Mouse (Mus musculus) brown adipose tissue, adult 24 weeks (tissue): ENCODE measurements around the gene Cers6. TPM values are rescaled to one million over a fixed set of nuclear protein-coding genes. Genes with fewer than 3 reads are reported as not detected.

Source experiments
- H3K27ac ChIP-seq: fragments of 200-500 bp; replicated peaks from 2 replicates; pipeline ENCODE4 v1.5.1; 2012; ENCODE audit warnings: low read depth, mild to moderate bottlenecking, low read length
- H3K4me1 ChIP-seq: fragments of 200-500 bp; 2 replicates; pipeline ENCODE4 v1.6.1; 2012; ENCODE audit warnings: low read length, mixed read lengths; ENCODE audit not compliant: control insufficient read depth, insufficient read depth, insufficient read length
- H3K4me3 ChIP-seq: fragments of 200-500 bp; 2 replicates; pipeline ENCODE4 v1.5.1; 2012; ENCODE audit warnings: low read depth, mild to moderate bottlenecking, low read length, moderate library complexity; ENCODE audit not compliant: insufficient read depth
- polyA plus RNA-seq: library from polyadenylated mRNA; stranded (reverse); fragments of >200 nt; gene quantifications from 2 replicates; pipeline ENCODE4 v1.2.4, GENCODE M21; 2012; ENCODE audit not compliant: missing spikeins, insufficient read depth, insufficient read length

Cers6 gene
- polyA plus RNA-seq, 1 experiment, result 1.1 TPM

DNA sequence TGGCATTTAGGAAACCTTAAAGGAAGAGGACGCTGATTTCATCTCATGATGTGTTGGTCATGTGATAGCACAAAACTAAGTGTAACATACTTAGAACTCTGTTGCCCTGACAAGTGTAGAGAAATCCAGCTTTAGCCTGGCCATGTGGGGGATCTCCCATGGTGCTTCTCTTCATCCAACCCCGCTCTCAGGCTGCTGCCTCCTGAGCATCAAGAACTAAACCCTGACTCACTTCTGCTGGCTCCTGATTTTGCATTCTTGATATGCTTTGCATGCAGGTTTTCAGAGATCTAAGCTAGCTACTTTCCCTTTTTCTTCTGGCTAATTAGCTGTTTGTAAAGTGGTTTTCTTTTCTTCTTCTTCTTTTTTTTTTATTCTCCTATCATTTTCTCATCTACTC is 163.6 kb downstream of the Cers6 start:
- H3K4me3 ChIP-seq, result no peak overlapping the region
- H3K27ac ChIP-seq, result no peak overlapping the region

DNA sequence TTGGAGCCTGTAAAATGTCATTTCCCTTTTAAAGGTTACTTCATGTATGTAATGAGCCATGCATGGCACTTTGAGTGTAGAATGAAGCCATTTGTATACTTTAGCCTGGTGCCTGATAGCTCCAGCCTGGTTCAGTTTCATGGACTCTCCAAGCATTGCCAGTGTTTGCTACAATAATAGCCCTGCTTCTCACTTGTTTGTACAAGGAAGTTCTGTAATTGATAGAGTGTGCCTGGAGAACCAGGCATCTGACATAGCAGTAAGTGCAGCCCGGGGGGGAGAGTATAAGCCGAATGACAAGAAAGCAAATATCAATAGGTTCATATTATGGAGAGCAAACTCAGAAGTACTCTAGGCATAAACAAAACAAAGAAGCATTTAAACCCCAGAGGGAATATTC is 171.3 kb downstream of the Cers6 start:
- no peak overlapping the region for H3K4me3 ChIP-seq
- no peaks in the 10 kb centered on the region for H3K4me1 ChIP-seq
- H3K27ac ChIP-seq, result no peak overlapping the region

More for the DNA sequence above, 163.6 kb downstream of the Cers6 start:
- H3K4me1 ChIP-seq, result no peaks in the 10 kb centered on the region

DNA sequence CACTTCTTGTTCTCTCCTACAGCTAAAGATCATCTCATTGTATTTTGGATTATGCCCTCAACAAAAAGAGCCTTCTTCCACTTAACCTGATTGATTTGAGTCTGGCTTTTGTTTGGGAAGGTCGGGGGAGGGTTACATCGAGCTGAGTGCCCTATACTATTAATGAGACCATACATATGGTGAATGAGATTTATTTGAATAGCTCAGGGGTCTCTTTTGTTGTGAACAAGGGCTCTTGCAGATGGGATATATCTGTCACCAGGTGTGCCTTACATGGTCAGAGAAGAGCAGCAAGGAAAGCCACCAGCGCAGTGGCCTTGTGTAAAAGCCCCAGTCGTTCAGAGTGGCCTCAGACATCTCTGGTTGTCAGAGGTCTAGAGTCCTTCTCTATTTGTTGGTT is 174.2 kb downstream of the Cers6 start:
- H3K4me1 ChIP-seq, result no peaks in the 10 kb centered on the region
- H3K27ac ChIP-seq, result no peak overlapping the region
- no peak overlapping the region for H3K4me3 ChIP-seq

DNA sequence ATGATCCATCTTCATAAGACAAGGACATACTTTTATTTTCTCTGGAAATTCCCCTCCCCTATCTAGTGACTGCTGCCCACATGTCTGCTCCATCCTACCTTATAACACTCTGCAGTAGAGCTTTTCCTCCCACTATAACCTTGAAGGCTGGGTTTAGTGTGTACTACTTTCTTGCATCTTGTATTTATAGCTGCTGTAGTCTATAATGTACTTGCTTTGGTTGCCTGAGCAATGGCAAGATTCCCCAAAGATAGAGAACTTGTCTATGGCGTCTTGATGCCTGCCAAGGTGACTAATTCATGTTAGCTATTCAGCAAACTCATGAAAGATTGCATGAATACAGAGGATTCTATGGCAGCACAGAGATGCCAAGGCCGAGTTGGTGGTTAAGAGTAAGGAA is 176.1 kb downstream of the Cers6 start:
- Histone ChIP-seq H3K4me3 (no peak overlapping the region), H3K4me1 (no peaks in the 10 kb centered on the region), H3K27ac (no peak overlapping the region)

DNA sequence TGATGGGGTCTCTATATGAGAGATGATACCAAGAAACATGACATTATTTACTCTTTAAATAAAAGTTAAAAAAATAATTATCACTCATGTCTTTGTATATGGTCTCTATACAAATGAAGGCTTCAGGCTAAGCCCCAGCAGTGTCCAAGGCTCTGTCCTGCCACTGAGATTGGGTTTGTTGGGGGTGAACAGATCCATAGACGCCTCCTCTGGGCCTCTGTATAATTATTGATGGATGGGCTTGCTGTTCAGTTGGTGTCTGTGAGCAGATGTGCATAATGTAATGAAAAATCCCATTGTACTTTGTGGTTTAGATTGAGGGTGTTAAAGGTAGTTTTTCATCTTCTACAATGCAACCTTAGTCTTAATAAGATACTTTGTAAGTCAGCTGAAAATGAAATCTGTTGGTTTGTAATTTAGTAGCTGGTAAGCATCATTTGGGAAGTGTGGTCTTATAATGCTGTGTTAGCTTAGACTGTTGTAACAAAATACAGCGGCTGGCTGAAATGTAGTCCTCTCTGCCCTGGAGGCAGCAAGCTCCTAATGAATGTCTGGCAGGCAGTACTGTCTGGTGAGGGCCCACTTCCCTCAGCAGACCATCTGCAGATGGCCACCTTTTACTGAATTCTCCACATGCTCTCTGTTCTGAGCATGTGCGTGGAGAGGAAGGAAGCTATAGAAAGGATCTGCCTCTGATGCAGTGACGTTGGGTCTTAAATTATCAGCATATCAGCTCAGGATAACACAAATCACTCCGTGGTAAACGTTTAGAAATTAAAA is 181.3 kb downstream of the Cers6 start:
- no peaks in the 10 kb centered on the region for H3K4me1 ChIP-seq
- H3K4me3 ChIP-seq, result no peak overlapping the region
- H3K27ac ChIP-seq, result no peak overlapping the region

DNA sequence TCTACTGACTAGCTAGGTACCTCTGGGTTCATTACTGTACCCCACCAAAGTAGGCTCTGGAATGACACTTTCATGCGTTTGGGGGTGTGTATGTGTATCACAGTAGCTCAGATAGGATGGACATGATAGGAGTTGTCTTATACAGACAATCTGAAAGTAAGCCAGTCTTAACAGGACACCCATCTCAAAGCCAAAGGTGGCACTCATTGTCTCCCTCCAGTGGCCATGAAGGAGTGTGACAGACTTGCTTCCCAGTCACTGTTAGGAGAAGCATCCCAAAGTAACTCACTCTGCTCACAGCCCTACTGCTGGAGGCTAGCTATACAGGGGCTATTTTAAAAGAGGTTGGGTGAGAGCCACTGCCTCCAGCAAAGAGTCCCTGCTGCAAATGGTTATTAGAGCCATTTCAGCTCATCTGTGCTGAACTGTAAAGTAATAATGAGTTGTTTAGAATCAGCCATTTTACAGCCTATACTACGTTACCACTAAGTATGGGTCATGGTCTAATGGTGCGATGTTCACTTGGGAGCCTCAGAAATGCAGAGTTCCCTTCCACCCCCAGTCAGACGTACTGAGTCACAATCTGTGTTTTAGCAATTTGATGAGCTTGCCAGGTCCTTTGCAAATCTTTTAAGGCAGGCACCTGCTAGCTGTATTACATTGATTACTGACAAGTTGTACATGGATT is 182.3 kb downstream of the Cers6 start:
- Histone ChIP-seq H3K27ac (no peak overlapping the region), H3K4me3 (no peak overlapping the region), H3K4me1 (no peaks in the 10 kb centered on the region)

DNA sequence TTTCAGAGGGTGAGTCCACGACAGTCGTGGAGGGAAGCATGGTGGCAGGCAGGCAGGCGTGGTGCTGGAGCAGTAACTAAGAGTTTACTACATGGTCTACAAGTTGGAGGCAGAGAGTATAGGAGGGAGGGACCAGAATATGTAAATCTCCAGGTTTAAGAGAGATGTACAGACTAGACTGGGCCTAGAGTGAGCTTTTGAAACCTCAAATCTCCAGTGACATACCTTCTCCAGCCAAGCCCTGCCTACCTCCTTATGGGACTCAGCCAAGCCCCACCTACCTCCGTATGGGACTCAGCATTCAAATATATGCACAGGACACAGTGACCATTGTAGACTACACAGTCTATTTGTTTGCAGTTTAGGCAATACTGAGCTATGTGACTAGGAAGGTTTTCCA is 184.7 kb downstream of the Cers6 start:
- H3K27ac ChIP-seq, result no peak overlapping the region
- no peak overlapping the region for H3K4me3 ChIP-seq
- no peaks in the 10 kb centered on the region for H3K4me1 ChIP-seq

DNA sequence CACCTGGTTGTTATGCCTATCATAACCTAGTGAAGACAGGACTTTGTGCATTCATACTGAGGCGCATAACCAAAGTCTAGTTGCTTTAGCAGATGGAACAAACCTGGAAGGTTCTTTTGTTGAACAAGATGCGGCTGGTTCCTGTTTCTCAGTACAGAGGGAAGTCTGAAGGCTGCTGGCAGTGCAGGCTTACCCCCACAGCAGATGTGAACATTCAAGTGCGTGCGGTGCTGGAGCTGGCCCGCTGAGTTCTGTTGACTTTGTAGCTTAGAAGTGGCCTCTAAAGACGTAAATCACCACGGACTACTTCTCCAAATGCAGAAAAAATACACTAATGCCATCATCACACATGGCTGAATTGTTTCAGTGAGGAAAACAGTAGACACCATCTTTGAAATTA is 186.1 kb downstream of the Cers6 start:
- H3K27ac ChIP-seq, result no peak overlapping the region
- no peak overlapping the region for H3K4me3 ChIP-seq
- H3K4me1 ChIP-seq, result no peaks in the 10 kb centered on the region

DNA sequence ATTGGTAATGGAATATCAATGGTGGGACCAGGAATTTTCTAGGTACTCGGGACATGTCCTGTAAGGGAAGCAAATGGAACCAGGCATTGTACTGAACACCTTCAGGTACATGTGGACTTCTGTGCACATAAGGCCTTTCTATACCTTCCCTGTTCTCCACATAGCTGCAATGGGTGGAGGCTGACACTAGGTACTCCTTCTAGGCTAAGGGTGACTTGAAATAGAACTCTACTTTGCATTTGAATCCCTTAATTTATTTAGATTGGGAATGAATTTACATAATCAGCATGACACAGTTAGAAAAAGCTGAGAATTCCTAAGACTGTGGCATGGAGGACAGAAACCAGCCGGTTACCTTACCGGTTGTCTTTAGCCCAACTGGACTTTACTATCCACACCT is 186.6 kb downstream of the Cers6 start:
- no peak overlapping the region for H3K27ac ChIP-seq
- no peaks in the 10 kb centered on the region for H3K4me1 ChIP-seq
- no peak overlapping the region for H3K4me3 ChIP-seq

DNA sequence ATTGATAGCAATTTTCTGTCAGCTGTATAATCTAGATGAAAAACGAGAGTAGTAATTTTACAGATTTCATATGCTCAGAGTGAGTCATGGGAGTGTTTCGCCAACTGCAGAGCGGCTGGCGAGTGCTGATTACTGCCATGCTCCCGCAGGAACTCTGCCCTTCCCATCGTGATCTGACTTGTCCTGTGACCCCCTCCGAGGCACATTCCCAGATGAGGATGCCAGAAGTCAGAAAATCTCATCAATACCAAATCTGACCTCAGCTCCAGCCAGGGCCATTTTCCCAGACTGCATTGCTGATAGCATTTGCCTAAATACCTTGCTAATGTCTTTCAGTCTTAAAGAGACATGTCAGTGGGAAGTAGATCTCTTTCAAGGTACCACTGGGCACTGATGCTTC is 187.9 kb downstream of the Cers6 start:
- Histone ChIP-seq H3K4me1 (no peaks in the 10 kb centered on the region), H3K27ac (no peak overlapping the region), H3K4me3 (no peak overlapping the region)

DNA sequence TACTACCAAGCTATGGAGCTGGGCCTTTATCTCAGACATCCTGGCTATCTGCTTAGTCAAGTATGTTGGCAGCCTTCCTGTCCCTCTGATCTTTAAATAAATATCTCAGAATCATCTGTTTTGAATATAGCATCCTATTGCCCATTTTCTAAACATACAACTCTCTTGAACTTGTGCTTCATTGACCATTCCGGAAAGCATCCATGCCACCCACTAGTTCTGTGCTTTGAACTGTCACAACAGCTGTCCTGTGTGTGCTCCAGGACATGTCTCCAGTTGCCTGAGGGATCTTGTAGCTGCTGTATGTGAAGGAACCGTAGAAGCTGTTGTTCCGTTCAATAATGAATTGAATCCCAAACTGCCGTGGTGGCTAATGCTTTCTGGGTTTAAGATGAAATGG is 188.9 kb downstream of the Cers6 start:
- Histone ChIP-seq H3K4me3 (no peak overlapping the region), H3K27ac (no peak overlapping the region), H3K4me1 (no peaks in the 10 kb centered on the region)

DNA sequence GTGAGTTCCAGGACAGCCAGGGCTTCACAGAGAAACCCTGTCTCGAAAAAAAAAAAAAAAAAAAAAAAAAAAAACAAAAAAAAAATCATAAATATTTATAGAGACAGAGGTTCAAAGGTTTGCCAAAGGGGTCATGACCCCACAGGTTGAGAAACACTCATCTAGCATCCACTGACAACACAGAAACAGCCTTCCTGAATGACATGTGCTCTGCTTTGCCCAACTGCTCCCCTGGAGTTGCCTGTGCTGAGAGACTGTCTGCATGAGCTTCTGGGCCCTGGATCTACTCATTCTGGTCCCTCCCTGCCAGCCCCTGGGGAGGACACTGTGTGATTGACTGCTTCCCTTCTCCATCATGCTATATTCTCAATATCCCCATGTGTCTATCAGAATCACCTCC is 190.4 kb downstream of the Cers6 start:
- H3K4me3 ChIP-seq, result no peak overlapping the region
- H3K27ac ChIP-seq, result no peak overlapping the region
- no peaks in the 10 kb centered on the region for H3K4me1 ChIP-seq

DNA sequence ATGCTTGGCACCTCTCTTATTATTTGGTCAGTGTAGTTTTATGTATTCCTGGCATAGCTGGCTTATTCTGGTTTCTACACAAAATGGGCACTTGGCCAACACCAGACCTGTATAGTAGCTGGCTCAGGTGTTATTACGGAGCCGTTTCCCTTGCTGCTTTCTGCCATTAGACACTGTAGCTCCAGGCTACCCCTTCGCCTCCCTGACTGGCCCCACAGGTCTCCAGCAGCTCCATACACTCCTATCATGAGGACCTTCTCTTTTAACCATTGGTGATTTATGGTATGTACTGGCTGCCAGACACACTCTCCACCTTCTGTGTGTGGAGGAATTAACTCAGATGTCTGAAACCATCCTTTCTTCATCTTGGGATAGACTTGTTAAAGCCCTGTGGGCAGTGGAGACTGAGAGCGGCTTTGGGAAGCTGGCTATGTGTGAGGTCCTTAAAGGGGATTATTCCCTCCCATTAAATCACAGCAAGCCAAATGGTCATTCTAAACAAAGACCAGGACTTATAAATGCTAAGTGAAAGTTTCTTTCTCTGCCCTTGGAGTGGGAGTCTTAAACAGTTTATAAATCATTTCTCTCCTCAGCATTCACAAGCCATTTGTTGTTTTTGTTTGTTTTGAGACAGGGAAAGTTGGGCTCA is 192.1 kb downstream of the Cers6 start:
- no peak overlapping the region for H3K4me3 ChIP-seq
- no peaks in the 10 kb centered on the region for H3K4me1 ChIP-seq
- H3K27ac ChIP-seq, result no peak overlapping the region

DNA sequence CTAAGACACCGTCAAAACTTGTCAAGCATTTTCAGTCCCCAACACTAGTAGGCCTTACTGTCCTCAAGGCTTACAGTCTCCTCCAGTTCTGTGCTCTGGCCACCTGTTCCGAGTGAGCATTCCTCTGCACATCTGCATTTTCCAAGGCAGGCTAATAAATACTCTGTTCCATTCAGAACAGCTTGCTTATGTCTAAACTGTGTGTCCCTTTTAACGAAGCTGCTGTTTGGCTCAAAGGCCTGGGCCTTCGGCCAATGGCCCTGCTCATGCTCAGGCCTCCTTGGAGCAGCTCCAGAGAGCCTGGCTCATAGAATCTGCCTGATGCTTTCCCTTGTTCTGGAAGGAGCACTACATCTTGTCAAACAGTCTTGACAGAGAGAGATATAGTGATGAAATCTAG is 193.0 kb downstream of the Cers6 start:
- no peaks in the 10 kb centered on the region for H3K4me1 ChIP-seq
- H3K4me3 ChIP-seq, result no peak overlapping the region
- H3K27ac ChIP-seq, result no peak overlapping the region

DNA sequence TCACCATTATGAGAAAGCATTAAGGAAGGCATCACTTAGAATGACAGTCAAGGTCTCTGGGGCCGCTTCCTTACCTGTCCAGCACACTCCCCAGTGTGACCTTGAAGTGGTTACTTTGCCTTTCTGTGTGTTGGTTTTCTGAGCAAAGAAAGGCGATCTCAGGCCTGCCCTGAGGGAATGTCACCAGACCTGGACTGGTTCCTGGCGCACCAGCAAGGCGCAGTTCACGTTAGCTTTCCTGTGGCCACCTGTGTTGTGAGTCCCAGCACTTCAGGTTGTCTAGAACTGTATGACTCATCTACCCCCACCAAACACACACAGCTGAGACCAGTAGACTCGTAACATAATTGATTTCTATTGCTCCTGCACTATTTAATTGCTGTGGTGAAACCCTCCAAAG is 193.9 kb downstream of the Cers6 start:
- Histone ChIP-seq H3K27ac (no peak overlapping the region), H3K4me1 (no peaks in the 10 kb centered on the region), H3K4me3 (no peak overlapping the region)

DNA sequence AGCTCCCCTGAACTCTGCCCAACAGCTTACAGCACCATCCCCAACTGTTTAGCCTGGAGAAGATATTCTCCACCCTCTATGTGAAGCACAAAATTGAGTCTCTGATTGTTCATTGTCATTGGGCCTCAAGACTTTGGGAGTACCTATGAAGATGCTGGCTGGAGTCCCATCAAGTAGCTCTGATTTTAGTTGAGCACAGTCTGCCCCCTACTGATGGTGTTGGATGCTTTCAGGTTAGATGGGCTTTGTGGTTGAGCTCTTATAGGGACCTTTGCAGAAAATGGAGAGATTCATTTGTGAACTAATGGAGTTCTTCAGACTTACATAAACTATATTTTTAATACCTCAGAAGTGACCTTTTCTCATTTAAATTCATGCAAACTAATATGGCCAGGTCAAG is 200.1 kb downstream of the Cers6 start:
- H3K4me3 ChIP-seq, result no peak overlapping the region
- H3K4me1 ChIP-seq, result no peaks in the 10 kb centered on the region
- H3K27ac ChIP-seq, result no peak overlapping the region
